Mouse (Mus musculus): ENCODE data around the gene Col18a1. TPM values are rescaled to one million over a fixed set of nuclear protein-coding genes. Genes with fewer than 3 reads are reported as not detected.
A peak's percentile ranks its signal among the peaks of the same experiment; 100 is the strongest.

The Col18a1 gene
- total and polyA plus RNA-seq, 2 experiments from 2014 or later: 20.0 to 47.5 TPM

GRCm38 (mm10) chr10:77033323-77034025, 132.9 kb downstream of the Col18a1 start:
- Histone ChIP-seq H3K9me3 (ENCODE audit: low read length) (no peaks in the 10 kb centered on the region), H3K9ac (replicated peaks; ENCODE audit: low read length) (peak overlapping the region; percentile 79), H3K27me3 (ENCODE audit: insufficient read depth, low read length) (no peaks in the 10 kb centered on the region), H3K4me1 (ENCODE audit: insufficient read depth, low read length) (peaks cover 20% of the 10 kb centered on the region; the same call in 1 of the 2 replicates), H3K27ac (peak overlapping the region; percentile 85), H3K36me3 (ENCODE audit: insufficient read depth, low read length) (0 out of 2 replicates have a peak, but pooled peaks cover 4% of the 10 kb centered on the region), H3K4me2 (ENCODE audit: low read depth, low read length) (peak overlapping the region; percentile 95), H3K4me3 (ENCODE audit: low read length) (peak overlapping the region; percentile 63)
- DNase-seq (ENCODE audit: low spot score) (peak; percentile 56), ATAC-seq (peak; percentile 65)
- TF ChIP-seq CTCF (IDR thresholded peaks at IDR 0.05; ENCODE audit: low read depth): no peak
- under 1% methylated on average over 30 of the region's 30 CpGs for WGBS

GRCm38 (mm10) chr10:77032591-77033322, 133.6 kb downstream of the Col18a1 start:
- H3K36me3 ChIP-seq (ENCODE audit: insufficient read depth, low read length): no peaks in the 10 kb centered on the region
- H3K4me1 ChIP-seq (ENCODE audit: insufficient read depth, low read length): peaks cover 20% of the 10 kb centered on the region; the same call in 1 of the 2 replicates
- H3K27me3 ChIP-seq (ENCODE audit: insufficient read depth, low read length): no peaks in the 10 kb centered on the region
- peak; percentile 95 for ATAC-seq
- under 1% methylated on average over 49 of the region's 49 CpGs for WGBS
- DNase-seq (ENCODE audit: low spot score): peak; percentile 98
- no peaks in the 10 kb centered on the region for H3K9me3 ChIP-seq (ENCODE audit: low read length)
- H3K9ac ChIP-seq (replicated peaks; ENCODE audit: low read length): peak overlapping the region; percentile 79
- peak overlapping the region; percentile 63 for H3K4me3 ChIP-seq (ENCODE audit: low read length)
- TF ChIP-seq CTCF (IDR thresholded peaks at IDR 0.05; ENCODE audit: low read depth): peak; percentile 48
- H3K4me2 ChIP-seq (ENCODE audit: low read depth, low read length): peak overlapping the region; percentile 95
- H3K27ac ChIP-seq: peak overlapping the region; percentile 85

GRCm38 (mm10) chr10:77031768-77032375, 134.5 kb downstream of the Col18a1 start, which contains the start of gene Slc19a1:
Gene Slc19a1 (plus strand): TSS chr10:77032241.
- Histone ChIP-seq H3K9ac (replicated peaks; ENCODE audit: low read length) (peak within 1 kb of the TSS; percentile 79), H3K27me3 (ENCODE audit: insufficient read depth, low read length) (no peaks in the 10 kb centered on the region)
- DNase-seq (ENCODE audit: low spot score): peak; percentile 29

GRCm38 (mm10) chr10:77030666-77031065, 135.7 kb downstream of the Col18a1 start:
- Histone ChIP-seq H3K4me3 (ENCODE audit: low read length) (no peak overlapping the region), H3K27ac (no peak overlapping the region), H3K9ac (replicated peaks; ENCODE audit: low read length) (no peak overlapping the region), H3K4me2 (ENCODE audit: low read depth, low read length) (no peak overlapping the region), H3K4me1 (ENCODE audit: insufficient read depth, low read length) (peaks cover 20% of the 10 kb centered on the region; the same call in 1 of the 2 replicates), H3K36me3 (ENCODE audit: insufficient read depth, low read length) (no peaks in the 10 kb centered on the region), H3K9me3 (ENCODE audit: low read length) (no peaks in the 10 kb centered on the region), H3K27me3 (ENCODE audit: insufficient read depth, low read length) (no peaks in the 10 kb centered on the region)
- no peak for ATAC-seq
- WGBS: 88% methylated on average over 5 of the region's 5 CpGs
- no peak for TF ChIP-seq CTCF (IDR thresholded peaks at IDR 0.05; ENCODE audit: low read depth)
- no peak for DNase-seq (ENCODE audit: low spot score)

More at GRCm38 (mm10) chr10:77031768-77032375, 134.5 kb downstream of the Col18a1 start, which contains the start of gene Slc19a1:
- WGBS: 45% methylated on average over 13 of the region's 13 CpGs
- Histone ChIP-seq H3K36me3 (ENCODE audit: insufficient read depth, low read length) (no peaks in the 10 kb centered on the region), H3K9me3 (ENCODE audit: low read length) (no peaks in the 10 kb centered on the region), H3K27ac (peak within 1 kb of the TSS; percentile 85), H3K4me1 (ENCODE audit: insufficient read depth, low read length) (peaks cover 20% of the 10 kb centered on the region; the same call in 1 of the 2 replicates), H3K4me2 (ENCODE audit: low read depth, low read length) (peak within 1 kb of the TSS; percentile 95), H3K4me3 (ENCODE audit: low read length) (peak within 1 kb of the TSS; percentile 63)
- TF ChIP-seq CTCF (IDR thresholded peaks at IDR 0.05; ENCODE audit: low read depth): no peak
- 0 out of 2 replicates have a peak, but pooled peaks have one; percentile 2 for ATAC-seq

- ATAC-seq (no peak), DNase-seq (ENCODE audit: low spot score) (no peak)
- no peak overlapping the region for H3K4me3 ChIP-seq (ENCODE audit: low read length)
- H3K36me3 ChIP-seq (ENCODE audit: insufficient read depth, low read length): no peaks in the 10 kb centered on the region
- no peaks in the 10 kb centered on the region for H3K27me3 ChIP-seq (ENCODE audit: insufficient read depth, low read length)
- H3K9me3 ChIP-seq (ENCODE audit: low read length): no peaks in the 10 kb centered on the region
- no peak overlapping the region for H3K27ac ChIP-seq
- peaks cover 15% of the 10 kb centered on the region; the same call in 1 of the 2 replicates for H3K4me1 ChIP-seq (ENCODE audit: insufficient read depth, low read length)
- WGBS: 87% methylated on average over 4 of the region's 4 CpGs
- H3K9ac ChIP-seq (replicated peaks; ENCODE audit: low read length): no peak overlapping the region
- no peak overlapping the region for H3K4me2 ChIP-seq (ENCODE audit: low read depth, low read length)
- no peak for TF ChIP-seq CTCF (IDR thresholded peaks at IDR 0.05; ENCODE audit: low read depth)
Measured at GRCm38 (mm10) chr10:77029761-77030160, 136.6 kb downstream of the Col18a1 start.

- ATAC-seq: no peak
- Histone ChIP-seq H3K27ac (no peak overlapping the region), H3K27me3 (ENCODE audit: insufficient read depth, low read length) (no peaks in the 10 kb centered on the region), H3K4me3 (ENCODE audit: low read length) (no peak overlapping the region), H3K9ac (replicated peaks; ENCODE audit: low read length) (no peak overlapping the region), H3K36me3 (ENCODE audit: insufficient read depth, low read length) (no peaks in the 10 kb centered on the region), H3K4me2 (ENCODE audit: low read depth, low read length) (no peak overlapping the region), H3K9me3 (ENCODE audit: low read length) (no peaks in the 10 kb centered on the region), H3K4me1 (ENCODE audit: insufficient read depth, low read length) (peaks cover 6% of the 10 kb centered on the region; the same call in 1 of the 2 replicates)
- TF ChIP-seq CTCF (IDR thresholded peaks at IDR 0.05; ENCODE audit: low read depth): no peak
- DNase-seq (ENCODE audit: low spot score): no peak
- WGBS: 86% methylated on average over 6 of the region's 6 CpGs
Measured at GRCm38 (mm10) chr10:77028782-77029296, 137.5 kb downstream of the Col18a1 start.
